Mouse (Mus musculus) kidney, postnatal 36 days (tissue): ENCODE results near the gene Rsph9.

ENCODE experiments used
- DNase-seq, 2 experiments: peaks; one replicate each; pipeline ENCODE4 v3.0.0; 2021 to 2022; ENCODE audit warnings: mixed read lengths in 2 of 2

Gene Rsph9

GRCm38 (mm10) chr17:46143578-46144423 is at the start of gene Rsph9:
Gene Rsph9 (minus strand): TSS chr17:46144216.
- DNase-seq = peak; percentile 91 to 92

- no peak for DNase-seq
These were observed 44.8 kb upstream of the Rsph9 start for GRCm38 (mm10) chr17:46188829-46189228.

- peak; percentile 24 to 59 for DNase-seq
These were observed 38.3 kb upstream of the Rsph9 start for GRCm38 (mm10) chr17:46182273-46182672.

GRCm38 (mm10) chr17:46170538-46170937 is 26.5 kb upstream of the Rsph9 start:
- peak; percentile 50 to 55 for DNase-seq

GRCm38 (mm10) chr17:46168768-46169167 is 24.8 kb upstream of the Rsph9 start:
- DNase-seq = no peak

- DNase-seq = no peak
These were observed 24.3 kb upstream of the Rsph9 start for GRCm38 (mm10) chr17:46168318-46168717.

GRCm38 (mm10) chr17:46167014-46167413 is 23.0 kb upstream of the Rsph9 start:
- peak; percentile 27 to 54 for DNase-seq

- DNase-seq = no peak
These were observed 22.3 kb upstream of the Rsph9 start for GRCm38 (mm10) chr17:46166270-46166669.

- no peak for DNase-seq
These were observed 21.4 kb upstream of the Rsph9 start for GRCm38 (mm10) chr17:46165460-46165859.

- DNase-seq = no peak
These were observed 20.8 kb upstream of the Rsph9 start for GRCm38 (mm10) chr17:46164791-46165190.

- DNase-seq = no peak
These were observed 20.3 kb upstream of the Rsph9 start for GRCm38 (mm10) chr17:46164301-46164700.

- peak; percentile 63 to 70 for DNase-seq
These were observed 19.0 kb upstream of the Rsph9 start for GRCm38 (mm10) chr17:46162951-46163421.

GRCm38 (mm10) chr17:46162551-46162950 is 18.5 kb upstream of the Rsph9 start:
- DNase-seq = peak in 1 of 2 experiments; percentile 18

GRCm38 (mm10) chr17:46161710-46162109 is 17.7 kb upstream of the Rsph9 start:
- no peak for DNase-seq

GRCm38 (mm10) chr17:46161179-46161578 is 17.2 kb upstream of the Rsph9 start:
- no peak for DNase-seq

GRCm38 (mm10) chr17:46160686-46161085 is 16.7 kb upstream of the Rsph9 start, which contains the start of gene Gtpbp2:
Gene Gtpbp2 (plus strand): TSS chr17:46161032.
- DNase-seq = peak; percentile 96 to 99

GRCm38 (mm10) chr17:46160090-46160662 is 16.2 kb upstream of the Rsph9 start:
- DNase-seq = peak; percentile 97

- no peak for DNase-seq
These were observed 15.2 kb upstream of the Rsph9 start for GRCm38 (mm10) chr17:46159236-46159635.

- DNase-seq = no peak
These were observed 13.1 kb upstream of the Rsph9 start for GRCm38 (mm10) chr17:46157131-46157530.

GRCm38 (mm10) chr17:46156680-46157079 is 12.7 kb upstream of the Rsph9 start:
- no peak for DNase-seq

GRCm38 (mm10) chr17:46154336-46154735 is 10.3 kb upstream of the Rsph9 start:
- no peak for DNase-seq

GRCm38 (mm10) chr17:46152847-46153782 is 9.1 kb upstream of the Rsph9 start, which contains the start of gene Mad2l1bp:
Gene Mad2l1bp (minus strand): TSS chr17:46153553.
- DNase-seq = peak; percentile 94 to 95

- DNase-seq = no peak
These were observed 4.1 kb downstream of the Rsph9 start for GRCm38 (mm10) chr17:46139872-46140271.
